Mouse (Mus musculus) cortical plate, adult 2 months (tissue): ENCODE results near the gene Uqcc2.

Experiments used
- CTCF ChIP-seq: fragments of 200-500 bp; IDR thresholded peaks from 2 replicates; pipeline ENCODE4 v1.5.1; 2011; ENCODE audit warnings: mild to moderate bottlenecking, control low read depth, low read length; ENCODE audit not compliant: insufficient read depth; ENCODE audit errors: extremely low read depth
- POLR2A ChIP-seq: fragments of 200-500 bp; IDR thresholded peaks from 2 replicates; pipeline ENCODE4 v1.6.1; 2011; ENCODE audit warnings: mild to moderate bottlenecking, low read length, control low read depth; ENCODE audit not compliant: insufficient read depth; ENCODE audit errors: extremely low read depth

GRCm38 (mm10) chr17:27178427-27179177, 44.9 kb upstream of the Uqcc2 start:
- TF ChIP-seq CTCF (no peak), POLR2A (no peak)
